Mouse (Mus musculus) kidney, postnatal 0 days (tissue): Measurements from ENCODE around the gene Gmds. TPM values are rescaled to one million over a fixed set of nuclear protein-coding genes. Genes with fewer than 3 reads are reported as not detected.

ENCODE experiments used
- ATAC-seq: fragments of 200-750 bp; cut with Nextera tagmentation; replicated peaks from 2 replicates; pipeline ENCODE4 v1.8.0; 2017; ENCODE audit warnings: low read depth, moderate number of reproducible peaks, moderate TSS enrichment, moderate library complexity; ENCODE audit not compliant: low FRiP score
- DNase-seq: peaks from one replicate; pipeline ENCODE4 v3.0.0-alpha.2; 2016; ENCODE audit warnings: low spot score
- H3K27ac ChIP-seq: fragments of 300-500 bp; sonication (generic); 2 replicates; pipeline ENCODE4 v1.5.1; 2014; ENCODE audit warnings: mild to moderate bottlenecking
- H3K27me3 ChIP-seq: fragments of 300-500 bp; sonication (generic); 2 replicates; pipeline ENCODE4 v1.6.1; 2014; ENCODE audit warnings: low read length, mixed read lengths; ENCODE audit not compliant: insufficient read depth
- H3K36me3 ChIP-seq: fragments of 300-500 bp; sonication (generic); 2 replicates; pipeline ENCODE4 v1.6.1; 2014; ENCODE audit warnings: low read length, mixed read lengths; ENCODE audit not compliant: insufficient read depth
- H3K4me1 ChIP-seq: fragments of 300-500 bp; sonication (generic); replicated peaks from 2 replicates; pipeline ENCODE4 v1.6.1; 2014; ENCODE audit warnings: antibody characterized with exemption, low read length, mixed read lengths; ENCODE audit not compliant: insufficient read depth
- H3K4me2 ChIP-seq: fragments of 300-500 bp; sonication (generic); 2 replicates; pipeline ENCODE4 v1.6.1; 2014; ENCODE audit warnings: mild to moderate bottlenecking, low read length, moderate library complexity, mixed read lengths
- H3K4me3 ChIP-seq: fragments of 300-500 bp; sonication (generic); replicated peaks from 2 replicates; pipeline ENCODE4 v1.5.1; 2014; ENCODE audit warnings: low read depth, low read length
- H3K9ac ChIP-seq: fragments of 300-500 bp; sonication (generic); 2 replicates; pipeline ENCODE4 v1.6.1; 2014; ENCODE audit warnings: low read depth, low read length
- H3K9me3 ChIP-seq: fragments of 300-500 bp; sonication (generic); replicated peaks from 2 replicates; pipeline ENCODE4 v1.6.1; 2016; ENCODE audit warnings: low read length, inconsistent platforms, mixed read lengths
- CTCF ChIP-seq: IDR thresholded peaks from 2 replicates; pipeline ENCODE4 v1.5.1; 2016; ENCODE audit warnings: antibody characterized with exemption, low read depth, mild to moderate bottlenecking, moderate library complexity
- WGBS: fragments of 180-500 bp; shearing (Covaris S2); extraction: QIAGEN DNeasy Blood & Tissue Kit; methylation state at CpG from one replicate; pipeline ENCODE4 v1.1.7; 2014; 5-methylcytosine and 5-hydroxymethylcytosine counted together
- polyA plus RNA-seq: library from polyadenylated mRNA; unstranded; fragments of >200 nt; fragmentation: Nextera tagmentation; extraction: Ambion mirVana; gene quantifications from 2 replicates; pipeline ENCODE4 v1.2.1, GENCODE M21; 2015

Gmds gene
- polyA plus RNA-seq, 1 experiment from 2014 or later: 32.7 TPM

DNA sequence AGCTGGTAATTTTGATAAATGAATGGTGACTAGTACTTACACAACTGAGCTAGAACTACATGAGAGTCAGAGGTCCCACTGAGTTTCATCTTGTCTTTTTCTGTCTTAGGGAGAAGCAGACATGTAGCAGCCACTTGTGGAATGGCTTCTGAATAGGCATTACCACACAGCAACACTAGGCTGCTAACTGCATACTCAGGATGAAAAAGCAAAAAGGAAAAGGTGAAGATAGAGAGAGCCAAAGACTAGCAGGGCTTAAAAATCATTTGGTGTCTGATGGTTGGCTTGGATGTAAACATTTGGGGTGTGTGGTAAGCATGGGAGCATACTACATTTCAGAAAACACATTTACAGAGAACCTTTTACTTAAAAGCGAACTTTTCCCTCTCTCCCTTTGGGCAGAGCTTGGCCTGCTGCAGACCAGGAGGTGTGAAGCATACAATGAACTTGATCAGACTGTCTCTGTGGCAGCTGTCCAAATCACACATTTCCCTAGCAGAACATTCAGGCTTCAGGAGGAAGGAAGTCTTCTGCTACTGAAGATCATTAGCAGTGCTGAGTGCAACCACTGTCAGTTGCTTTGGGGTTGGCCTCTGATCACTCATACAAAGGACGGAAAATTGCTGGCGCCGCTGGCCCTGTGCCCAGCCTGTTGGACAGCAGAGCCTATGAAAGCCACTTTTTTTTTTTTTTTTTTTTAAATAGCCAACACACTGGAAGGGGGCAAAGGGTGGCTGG, 319.9 kb downstream of the Gmds start:
- DNase-seq: peak; percentile 86
- Histone ChIP-seq H3K36me3 (no peaks in the 10 kb centered on the region), H3K27me3 (no peaks in the 10 kb centered on the region), H3K27ac (peak overlapping the region; percentile 34; the same call in 1 of the 2 replicates), H3K9me3 (no peaks in the 10 kb centered on the region), H3K9ac (no peak overlapping the region), H3K4me3 (no peak overlapping the region), H3K4me1 (0 out of 2 replicates have a peak, but pooled peaks cover 6% of the 10 kb centered on the region), H3K4me2 (no peak overlapping the region)
- 13% methylated on average over 4 of the region's 4 CpGs for WGBS
- ATAC-seq: no peak; the same call in none of the 2 replicates
- TF ChIP-seq CTCF: no peak

DNA sequence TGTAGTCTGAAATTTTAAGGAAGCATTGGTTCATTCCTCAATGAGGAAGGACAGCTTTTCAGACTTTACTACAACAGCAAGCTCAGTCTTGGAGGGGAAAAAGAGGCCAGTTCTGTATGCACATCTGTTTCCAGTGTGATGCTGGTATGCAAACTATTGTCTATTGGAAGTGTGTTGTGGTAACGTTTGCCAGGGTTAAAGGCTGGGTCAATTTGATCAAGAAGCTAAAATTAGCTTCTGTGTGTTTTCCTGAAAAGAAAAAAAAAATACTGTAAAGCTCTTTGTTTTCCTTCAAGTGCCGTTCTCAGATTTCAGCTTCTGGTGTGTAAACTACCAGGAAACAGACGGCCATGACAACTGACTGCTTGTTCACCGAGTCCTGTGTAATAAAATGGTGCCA, 329.7 kb downstream of the Gmds start:
- no peaks in the 10 kb centered on the region for H3K4me1 ChIP-seq
- no peaks in the 10 kb centered on the region for H3K27me3 ChIP-seq
- no peak overlapping the region for H3K4me3 ChIP-seq
- H3K36me3 ChIP-seq: no peaks in the 10 kb centered on the region
- no peak overlapping the region for H3K9ac ChIP-seq
- no peak overlapping the region for H3K4me2 ChIP-seq
- DNase-seq: peak; percentile 80
- 8% methylated on average over 4 of the region's 4 CpGs for WGBS
- no peak for TF ChIP-seq CTCF
- no peaks in the 10 kb centered on the region for H3K9me3 ChIP-seq
- H3K27ac ChIP-seq: no peak overlapping the region
- ATAC-seq: no peak

DNA sequence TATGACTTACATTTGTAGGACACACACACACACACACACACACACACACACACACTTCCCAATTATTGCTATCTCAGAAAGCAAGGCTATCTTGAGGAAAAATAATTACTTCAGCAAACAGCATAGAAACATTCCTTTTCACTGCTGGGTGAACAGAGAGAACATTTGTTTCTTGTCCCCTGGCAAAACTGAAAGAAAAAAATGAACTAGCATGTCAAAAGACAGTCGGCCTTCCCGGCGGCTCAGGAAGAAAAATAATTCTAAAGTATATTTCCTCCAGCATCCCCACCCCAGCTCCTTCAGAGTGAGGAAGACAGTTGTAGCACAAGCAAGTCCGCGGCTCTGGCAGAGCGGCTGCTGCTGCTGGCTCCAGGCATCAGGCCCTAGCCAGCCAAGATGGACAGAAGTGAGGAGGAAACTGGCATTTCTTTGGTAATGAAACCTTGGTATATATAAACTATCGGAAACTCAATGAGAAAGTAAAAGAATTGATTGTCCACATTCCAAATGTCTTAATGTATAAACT, 330.4 kb downstream of the Gmds start:
- H3K27ac ChIP-seq: peak overlapping the region; percentile 62
- H3K9ac ChIP-seq: no peak overlapping the region
- DNase-seq (peak; percentile 55), ATAC-seq (no peak)
- H3K4me3 ChIP-seq: no peak overlapping the region
- TF ChIP-seq CTCF: no peak
- WGBS: 25% methylated on average over 7 of the region's 7 CpGs
- H3K9me3 ChIP-seq: no peaks in the 10 kb centered on the region
- H3K4me2 ChIP-seq: peak overlapping the region; percentile 43
- no peaks in the 10 kb centered on the region for H3K27me3 ChIP-seq
- no peaks in the 10 kb centered on the region for H3K4me1 ChIP-seq
- no peaks in the 10 kb centered on the region for H3K36me3 ChIP-seq

GRCm38 (mm10) chr13:31993391-31993790, 345.1 kb downstream of the Gmds start:
- H3K36me3 ChIP-seq: no peaks in the 10 kb centered on the region
- DNase-seq (no peak), ATAC-seq (no peak)
- no peaks in the 10 kb centered on the region; the same call in 1 of the 2 replicates for H3K4me1 ChIP-seq
- H3K9ac ChIP-seq: no peak overlapping the region
- H3K27ac ChIP-seq: no peak overlapping the region
- no peak overlapping the region for H3K4me2 ChIP-seq
- no peak for TF ChIP-seq CTCF
- no peaks in the 10 kb centered on the region for H3K27me3 ChIP-seq
- 59% methylated on average over 4 of the region's 4 CpGs for WGBS
- H3K9me3 ChIP-seq: no peaks in the 10 kb centered on the region
- no peak overlapping the region for H3K4me3 ChIP-seq

- Histone ChIP-seq H3K4me1 (no peaks in the 10 kb centered on the region; the same call in 1 of the 2 replicates), H3K27me3 (no peaks in the 10 kb centered on the region), H3K4me3 (no peak overlapping the region), H3K9me3 (no peaks in the 10 kb centered on the region), H3K27ac (no peak overlapping the region), H3K36me3 (no peaks in the 10 kb centered on the region), H3K4me2 (peak overlapping the region; percentile 31; the same call in 1 of the 2 replicates), H3K9ac (no peak overlapping the region)
- ATAC-seq: no peak; the same call in 1 of the 2 replicates
- TF ChIP-seq CTCF: peak; percentile 14; the same call in 1 of the 2 replicates
- DNase-seq: peak; percentile 62
- 31% methylated on average over 12 of the region's 12 CpGs for WGBS
These were observed 345.9 kb downstream of the Gmds start for GRCm38 (mm10) chr13:31992409-31993201.

DNA sequence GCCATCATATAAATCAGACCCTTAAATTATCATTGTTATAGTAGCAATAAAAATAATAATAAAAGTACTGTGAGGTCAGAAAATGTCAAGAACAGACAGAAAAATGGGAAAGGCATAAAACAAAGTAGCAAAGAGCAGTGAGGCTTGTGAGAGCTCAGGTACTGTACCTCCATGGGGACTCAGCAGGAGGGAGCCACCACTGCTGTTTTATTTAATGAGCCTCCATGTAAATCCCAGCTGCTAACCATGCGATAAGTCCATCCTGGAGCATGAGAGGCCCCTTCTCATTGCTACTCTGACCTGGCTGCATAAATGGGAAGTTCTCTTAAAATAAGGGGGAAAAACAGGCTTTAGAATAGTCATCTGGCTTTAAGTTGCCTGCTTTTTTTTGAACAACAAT, 357.3 kb downstream of the Gmds start:
- Histone ChIP-seq H3K27ac (no peak overlapping the region), H3K4me1 (no peaks in the 10 kb centered on the region), H3K4me2 (no peak overlapping the region), H3K9ac (no peak overlapping the region), H3K4me3 (no peak overlapping the region), H3K36me3 (no peaks in the 10 kb centered on the region), H3K27me3 (no peaks in the 10 kb centered on the region), H3K9me3 (no peaks in the 10 kb centered on the region)
- DNase-seq: no peak
- TF ChIP-seq CTCF: no peak
- 82% methylated on average over 1 of the region's 1 CpGs for WGBS
- ATAC-seq: no peak
